ENCODE assay signal across 10 mouse cellular contexts in genomic region chr3:41182900-41183595, GRCm38 (mm10).
DNase-seq lines count a peak whose midpoint lies in the region; ATAC-seq and TF ChIP-seq lines count a peak whose summit lies in the region.
"Had no signal": no experiment of that assay in that cellular context is flagged by ENCODE, and none has a peak within 500 bp of the region (broad histone marks: within the 10 kb centered on the region; RNA-seq: fewer than 3 reads in every experiment).

No protein-coding gene starts in this region.

- no peaks in the 10 kb centered on the region for H3K27me3 ChIP-seq in heart, embryonic 12.5 days (replicated peaks)
- H3K27me3 ChIP-seq in hindbrain, embryonic 12.5 days = no peaks in the 10 kb centered on the region; the same call in 1 of the 2 replicates
- H3K27me3 ChIP-seq in liver, postnatal 0 days (ENCODE audit: insufficient read depth, low read length) = no peaks in the 10 kb centered on the region
- H3K27me3 ChIP-seq: embryonic facial prominence, embryonic 12.5 days had no signal

- H3K4me3 ChIP-seq in heart, embryonic 12.5 days = no peak overlapping the region
- no peak overlapping the region for H3K4me3 ChIP-seq in hindbrain, embryonic 12.5 days
- H3K4me3 ChIP-seq in liver, postnatal 0 days (ENCODE audit: low read depth, low read length) = no peak overlapping the region
- H3K4me3 ChIP-seq: embryonic facial prominence, embryonic 12.5 days; liver, embryonic 12.5 days had no signal

- H3K9ac ChIP-seq in heart, embryonic 12.5 days = 0 out of 2 replicates have a peak overlapping the region, but pooled peaks have one; percentile 28
- H3K9ac ChIP-seq in hindbrain, embryonic 12.5 days = no peak overlapping the region
- H3K9ac ChIP-seq in liver, postnatal 0 days (replicated peaks) = no peak overlapping the region
- H3K9ac ChIP-seq: embryonic facial prominence, embryonic 12.5 days; liver, embryonic 12.5 days had no signal

- H3K27ac ChIP-seq in heart, embryonic 12.5 days (ENCODE audit: poor library complexity, severe bottlenecking) = no peak overlapping the region
- no peak overlapping the region for H3K27ac ChIP-seq in hindbrain, embryonic 12.5 days
- no peak overlapping the region for H3K27ac ChIP-seq in liver, postnatal 0 days (ENCODE audit: low read depth)
- H3K27ac ChIP-seq: embryonic facial prominence, embryonic 12.5 days; liver, embryonic 12.5 days had no signal

- no peak for DNase-seq in heart, postnatal 4 days
- peak; percentile 10 for DNase-seq in retina, postnatal 1 day
- DNase-seq in retina, embryonic 14.5 days (ENCODE audit: low spot score) = no peak
- DNase-seq in yolk sac, embryonic 10.5 days (ENCODE audit: low spot score) = peak; percentile 13
- no peak for DNase-seq in liver, postnatal 0 days
- no peak for DNase-seq in adipocyte (ENCODE audit: low spot score)

- peaks cover 34% of the 10 kb centered on the region for H3K4me1 ChIP-seq in heart, embryonic 12.5 days (replicated peaks)
- H3K4me1 ChIP-seq in hindbrain, embryonic 12.5 days = peaks cover 8% of the 10 kb centered on the region; the same call in 1 of the 2 replicates
- H3K4me1 ChIP-seq in liver, postnatal 0 days (ENCODE audit: insufficient read depth) = peaks cover 12% of the 10 kb centered on the region

- H3K9me3 ChIP-seq in heart, embryonic 12.5 days (replicated peaks) = no peaks in the 10 kb centered on the region
- no peaks in the 10 kb centered on the region for H3K9me3 ChIP-seq in hindbrain, embryonic 12.5 days (replicated peaks)
- no peaks in the 10 kb centered on the region for H3K9me3 ChIP-seq in liver, postnatal 0 days (ENCODE audit: low read length)
- H3K9me3 ChIP-seq: embryonic facial prominence, embryonic 12.5 days; liver, embryonic 12.5 days had no signal

- no peaks in the 10 kb centered on the region for H3K36me3 ChIP-seq in heart, embryonic 12.5 days
- H3K36me3 ChIP-seq in hindbrain, embryonic 12.5 days = no peaks in the 10 kb centered on the region
- H3K36me3 ChIP-seq in liver, postnatal 0 days (replicated peaks; ENCODE audit: insufficient read depth, low read length) = no peaks in the 10 kb centered on the region
- H3K36me3 ChIP-seq: embryonic facial prominence, embryonic 12.5 days; liver, embryonic 12.5 days had no signal

- no peak for TF ChIP-seq EP300 in liver, postnatal 0 days (IDR thresholded peaks at IDR 0.05; ENCODE audit: low read depth)

- no peak for ATAC-seq in heart, embryonic 12.5 days (ENCODE audit: insufficient number of reproducible peaks, low FRiP score)
- ATAC-seq in hindbrain, embryonic 12.5 days (ENCODE audit: low FRiP score) = peak; percentile 57
- ATAC-seq in liver, postnatal 0 days = no peak

- no peak for TF ChIP-seq CTCF in liver, postnatal 0 days (IDR thresholded peaks at IDR 0.05; ENCODE audit: low read depth)

- 63% methylated on average over 10 of the region's 10 CpGs for WGBS in heart, embryonic 12.5 days
- 69% methylated on average over 10 of the region's 10 CpGs for WGBS in hindbrain, embryonic 12.5 days
- WGBS in liver, postnatal 0 days (ENCODE audit: insufficient replicate concordance) = 65% methylated on average over 10 of the region's 10 CpGs

- H3K4me2 ChIP-seq in heart, embryonic 12.5 days = no peak overlapping the region
- H3K4me2 ChIP-seq in hindbrain, embryonic 12.5 days (replicated peaks) = no peak overlapping the region
- H3K4me2 ChIP-seq in liver, postnatal 0 days (ENCODE audit: low read depth, low read length) = no peak overlapping the region
- H3K4me2 ChIP-seq: embryonic facial prominence, embryonic 12.5 days; liver, embryonic 12.5 days had no signal

Comparison
In these comparisons a context has a peak if more than half of its experiments do, and no peak if none do; other contexts are left out.
1. DNase-seq: peak in retina, postnatal 1 day (single experiment) and yolk sac, embryonic 10.5 days (single experiment); none in heart, postnatal 4 days (single experiment), retina, embryonic 14.5 days (single experiment), liver, postnatal 0 days (single experiment) and adipocyte (single experiment).